8 mouse cellular contexts compared by ENCODE assay signal in genomic region chr8:34689825-34690493, GRCm38 (mm10).
DNase-seq lines count a peak whose midpoint lies in the region; ATAC-seq and TF ChIP-seq lines count a peak whose summit lies in the region.

No protein-coding gene starts in this region.

- no peak for ATAC-seq in hindbrain, embryonic 13.5 days (ENCODE audit: low FRiP score)

- TF ChIP-seq POLR2A in testis, adult 2 months (IDR thresholded peaks at IDR 0.05; ENCODE audit: control insufficient read depth, low read depth, low read length): no peak

- DNase-seq in testis, postnatal 14 days (ENCODE audit: low spot score): no peak
- peak; percentile 21 for DNase-seq in lung, postnatal 14 days
- no peak for DNase-seq in layer of hippocampus, adult 11-12 months (ENCODE audit: low spot score)
- no peak for DNase-seq in testis, postnatal 10 days (ENCODE audit: low spot score)
- no peak for DNase-seq in gastrocnemius, postnatal 36 days
- DNase-seq in left cerebral cortex, postnatal 4 days: no peak

- no peaks in the 10 kb centered on the region; the same call in 1 of the 2 replicates for H3K27me3 ChIP-seq in testis, adult 2 months (ENCODE audit: control insufficient read depth, insufficient read depth, low read length)
- 0 out of 2 replicates have a peak, but pooled peaks cover 12% of the 10 kb centered on the region for H3K27me3 ChIP-seq in hindbrain, embryonic 13.5 days

- H3K9me3 ChIP-seq in hindbrain, embryonic 13.5 days: no peaks in the 10 kb centered on the region

- H3K9ac ChIP-seq in hindbrain, embryonic 13.5 days: no peak overlapping the region

- peaks cover 13% of the 10 kb centered on the region for H3K4me1 ChIP-seq in testis, adult 2 months (ENCODE audit: control insufficient read depth, insufficient read depth, low read length)
- peaks cover 22% of the 10 kb centered on the region for H3K4me1 ChIP-seq in hindbrain, embryonic 13.5 days (replicated peaks)

- TF ChIP-seq CTCF in testis, adult 2 months (IDR thresholded peaks at IDR 0.05; ENCODE audit: control insufficient read depth, insufficient read depth, insufficient replicate concordance, low read depth, low read length): no peak

- no peaks in the 10 kb centered on the region for H3K36me3 ChIP-seq in testis, adult 2 months (ENCODE audit: control insufficient read depth, insufficient read depth, low read length)
- no peaks in the 10 kb centered on the region for H3K36me3 ChIP-seq in hindbrain, embryonic 13.5 days

- H3K4me2 ChIP-seq in hindbrain, embryonic 13.5 days: peak overlapping the region; percentile 43

- no peak overlapping the region for H3K27ac ChIP-seq in testis, adult 2 months (ENCODE audit: control insufficient read depth, insufficient read depth, low read depth, low read length)
- H3K27ac ChIP-seq in hindbrain, embryonic 13.5 days: no peak overlapping the region

- intact Hi-C loops in gastrocnemius, postnatal 36 days (cut with DNase I): no loop called here
- intact Hi-C loops in left cerebral cortex, postnatal 4 days (cut with DNase I): no loop called here

- 18% methylated on average over 9 of the region's 9 CpGs for WGBS in hindbrain, embryonic 13.5 days

- H3K4me3 ChIP-seq in testis, adult 2 months (ENCODE audit: control insufficient read depth, low read depth, low read length): peak overlapping the region; percentile 21
- 0 out of 2 replicates have a peak overlapping the region, but pooled peaks have one; percentile 8 for H3K4me3 ChIP-seq in hindbrain, embryonic 13.5 days
